Mouse (Mus musculus) cortical plate, adult 2 months (tissue): Measurements from ENCODE around the gene Fermt3.

Experiments
- CTCF ChIP-seq: fragments of 200-500 bp; IDR thresholded peaks from 2 replicates; pipeline ENCODE4 v1.5.1; 2011; ENCODE audit warnings: mild to moderate bottlenecking, control low read depth, low read length; ENCODE audit not compliant: insufficient read depth; ENCODE audit errors: extremely low read depth
- POLR2A ChIP-seq: fragments of 200-500 bp; IDR thresholded peaks from 2 replicates; pipeline ENCODE4 v1.6.1; 2011; ENCODE audit warnings: mild to moderate bottlenecking, low read length, control low read depth; ENCODE audit not compliant: insufficient read depth; ENCODE audit errors: extremely low read depth

DNA sequence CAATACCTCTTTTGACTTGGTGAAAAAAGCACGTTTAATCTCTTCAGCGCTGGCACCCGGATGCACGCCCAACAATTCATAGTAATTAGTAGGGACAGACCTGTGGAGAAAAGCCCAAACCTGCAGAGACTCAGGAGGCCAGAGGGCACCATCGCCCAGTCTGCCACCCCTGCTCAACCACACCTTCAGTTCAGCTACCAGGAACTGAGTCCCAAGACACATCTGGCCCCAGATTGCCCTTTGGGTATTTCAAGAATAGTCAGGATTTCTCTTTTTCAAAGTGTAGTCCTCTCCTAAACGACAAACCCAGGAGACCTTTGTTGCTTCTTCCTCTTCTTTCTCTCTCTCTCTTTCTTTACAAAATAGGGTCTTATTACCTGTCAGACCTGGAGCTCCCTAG lies 28.6 kb downstream of the Fermt3 start:
- TF ChIP-seq POLR2A (no peak), CTCF (no peak)
